Mouse (Mus musculus) hindbrain, embryonic 11.5 days (tissue): ENCODE results near the gene Hadh. TPM values are rescaled to one million over a fixed set of nuclear protein-coding genes. Genes with fewer than 3 reads are reported as not detected.

ENCODE experiments used
- ATAC-seq: fragments of 200-750 bp; cut with Nextera tagmentation; 2 replicates; pipeline ENCODE4 v1.8.0; 2017; ENCODE audit warnings: mild to moderate bottlenecking, moderate TSS enrichment, moderate library complexity; ENCODE audit not compliant: low FRiP score
- DNase-seq: peaks from one replicate; pipeline ENCODE4 v3.0.0-alpha.2; 2015; ENCODE audit warnings: low spot score
- H3K27ac ChIP-seq: fragments of 300-500 bp; sonication (generic); 2 replicates; pipeline ENCODE4 v1.5.1; 2014; ENCODE audit warnings: mild to moderate bottlenecking, low read depth, low read length
- H3K27me3 ChIP-seq: fragments of 300-500 bp; sonication (generic); 2 replicates; pipeline ENCODE4 v1.6.1; 2014; ENCODE audit warnings: mild to moderate bottlenecking, low read length, moderate library complexity, mixed read lengths; ENCODE audit not compliant: control insufficient read depth, insufficient read depth
- H3K36me3 ChIP-seq: fragments of 300-500 bp; sonication (generic); 2 replicates; pipeline ENCODE4 v1.6.1; 2014; ENCODE audit warnings: mild to moderate bottlenecking, low read length, moderate library complexity, mixed read lengths; ENCODE audit not compliant: control insufficient read depth, insufficient read depth
- H3K4me1 ChIP-seq: fragments of 300-500 bp; sonication (generic); replicated peaks from 2 replicates; pipeline ENCODE4 v1.6.1; 2014; ENCODE audit warnings: low read length, mixed read lengths; ENCODE audit not compliant: control insufficient read depth, insufficient read depth
- H3K4me2 ChIP-seq: fragments of 300-500 bp; sonication (generic); replicated peaks from 2 replicates; pipeline ENCODE4 v1.6.1; 2014; ENCODE audit warnings: mild to moderate bottlenecking, low read depth, low read length
- H3K4me3 ChIP-seq: fragments of 300-500 bp; sonication (generic); 2 replicates; pipeline ENCODE4 v1.5.1; 2014; ENCODE audit warnings: low read depth, low read length
- H3K9ac ChIP-seq: fragments of 300-500 bp; sonication (generic); 2 replicates; pipeline ENCODE4 v1.6.1; 2014; ENCODE audit warnings: low read depth, low read length
- H3K9me3 ChIP-seq: fragments of 300-500 bp; sonication (generic); 2 replicates; pipeline ENCODE4 v1.6.1; 2016; ENCODE audit warnings: low read length; ENCODE audit not compliant: control insufficient read depth
- WGBS: fragments of 180-500 bp; shearing (Covaris S2); extraction: QIAGEN DNeasy Blood & Tissue Kit; methylation state at CpG from one replicate; pipeline ENCODE4 v1.1.7; 2014; 5-methylcytosine and 5-hydroxymethylcytosine counted together
- polyA plus RNA-seq: library from polyadenylated mRNA; unstranded; fragments of >200 nt; fragmentation: Nextera tagmentation; extraction: Ambion mirVana; gene quantifications from 2 replicates; pipeline ENCODE4 v1.2.1, GENCODE M21; 2014

Gene Hadh
- polyA plus RNA-seq, 1 experiment from 2014 or later: 60.4 TPM

DNA sequence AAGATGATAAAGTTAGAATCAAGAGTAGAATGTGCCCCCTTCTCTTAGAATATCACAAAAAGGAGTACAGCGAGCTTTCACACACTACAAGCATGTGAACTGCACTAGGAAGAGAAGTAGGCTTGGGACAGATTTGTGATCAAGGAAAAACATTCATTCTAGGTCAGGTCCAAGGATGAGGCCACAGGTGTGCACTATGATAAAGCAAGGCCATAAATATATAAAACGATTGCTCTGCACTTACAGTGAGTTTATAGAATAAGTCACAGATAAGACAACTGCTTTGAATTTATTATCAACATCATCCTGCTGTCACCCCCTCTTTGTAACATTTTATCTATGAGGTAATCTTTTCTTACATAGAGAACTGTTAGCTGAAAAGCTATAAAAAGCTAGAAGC lies 20.4 kb upstream of the Hadh start:
- ATAC-seq: no peak
- Histone ChIP-seq H3K27ac (no peak overlapping the region), H3K4me1 (no peaks in the 10 kb centered on the region)

DNA sequence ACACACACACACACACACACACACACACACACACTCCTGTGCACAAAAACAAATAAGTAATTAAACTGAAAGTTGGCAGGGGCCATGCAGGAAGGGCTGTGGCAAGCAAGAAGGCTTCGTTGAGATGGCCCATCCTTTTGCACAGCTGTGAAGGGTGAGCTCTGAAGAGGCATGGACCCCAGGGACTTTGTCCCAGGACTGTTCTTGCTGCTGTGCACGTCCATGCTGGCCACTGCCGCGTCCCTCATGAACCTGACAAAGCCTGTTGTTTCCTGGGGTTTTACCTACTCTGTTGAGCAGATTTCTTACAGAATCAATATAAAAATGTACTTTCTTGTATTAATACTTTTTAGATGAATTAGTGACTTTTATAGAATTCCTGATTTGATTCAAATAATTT lies 20.0 kb upstream of the Hadh start:
- Histone ChIP-seq H3K4me3 (no peak overlapping the region), H3K27me3 (no peaks in the 10 kb centered on the region), H3K9ac (no peak overlapping the region), H3K4me1 (no peaks in the 10 kb centered on the region), H3K36me3 (no peaks in the 10 kb centered on the region), H3K27ac (no peak overlapping the region), H3K4me2 (no peak overlapping the region), H3K9me3 (no peaks in the 10 kb centered on the region)
- 87% methylated on average over 4 of the region's 4 CpGs for WGBS
- DNase-seq (no peak), ATAC-seq (no peak)

More for the DNA sequence above, 20.4 kb upstream of the Hadh start:
- Histone ChIP-seq H3K27me3 (no peaks in the 10 kb centered on the region), H3K4me3 (no peak overlapping the region), H3K4me2 (no peak overlapping the region), H3K36me3 (no peaks in the 10 kb centered on the region), H3K9me3 (no peaks in the 10 kb centered on the region), H3K9ac (no peak overlapping the region)
- WGBS: 91% methylated on average over 2 of the region's 2 CpGs
- DNase-seq: no peak

DNA sequence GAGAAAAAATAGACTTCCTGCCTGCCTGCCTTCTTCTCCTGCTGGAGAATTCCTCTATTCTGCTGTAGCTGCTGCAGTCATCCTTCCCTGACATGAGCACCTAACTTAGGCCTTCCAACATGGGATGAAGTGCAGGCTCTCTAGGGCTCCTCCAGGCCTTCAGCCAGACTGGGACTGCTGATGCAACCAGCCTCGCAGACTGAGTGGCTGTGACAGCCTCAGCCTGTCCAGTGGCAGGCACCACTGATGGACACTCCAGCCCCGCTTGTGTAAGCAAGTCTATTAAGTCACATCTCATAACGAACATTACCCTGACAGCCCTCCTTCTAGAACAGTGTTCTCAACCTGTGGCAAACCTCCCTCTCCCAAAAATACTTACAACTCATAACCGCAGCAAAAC lies 2.2 kb upstream of the Hadh start:
- H3K27me3 ChIP-seq: no peaks in the 10 kb centered on the region
- no peaks in the 10 kb centered on the region for H3K36me3 ChIP-seq
- WGBS: 86% methylated on average over 4 of the region's 4 CpGs
- no peaks in the 10 kb centered on the region for H3K9me3 ChIP-seq
- H3K4me1 ChIP-seq: 0 out of 2 replicates have a peak, but pooled peaks cover 2% of the 10 kb centered on the region
- no peak overlapping the region for H3K4me3 ChIP-seq
- no peak for ATAC-seq
- DNase-seq: no peak
- no peak overlapping the region for H3K27ac ChIP-seq
- H3K9ac ChIP-seq: no peak overlapping the region
- no peak overlapping the region for H3K4me2 ChIP-seq

DNA sequence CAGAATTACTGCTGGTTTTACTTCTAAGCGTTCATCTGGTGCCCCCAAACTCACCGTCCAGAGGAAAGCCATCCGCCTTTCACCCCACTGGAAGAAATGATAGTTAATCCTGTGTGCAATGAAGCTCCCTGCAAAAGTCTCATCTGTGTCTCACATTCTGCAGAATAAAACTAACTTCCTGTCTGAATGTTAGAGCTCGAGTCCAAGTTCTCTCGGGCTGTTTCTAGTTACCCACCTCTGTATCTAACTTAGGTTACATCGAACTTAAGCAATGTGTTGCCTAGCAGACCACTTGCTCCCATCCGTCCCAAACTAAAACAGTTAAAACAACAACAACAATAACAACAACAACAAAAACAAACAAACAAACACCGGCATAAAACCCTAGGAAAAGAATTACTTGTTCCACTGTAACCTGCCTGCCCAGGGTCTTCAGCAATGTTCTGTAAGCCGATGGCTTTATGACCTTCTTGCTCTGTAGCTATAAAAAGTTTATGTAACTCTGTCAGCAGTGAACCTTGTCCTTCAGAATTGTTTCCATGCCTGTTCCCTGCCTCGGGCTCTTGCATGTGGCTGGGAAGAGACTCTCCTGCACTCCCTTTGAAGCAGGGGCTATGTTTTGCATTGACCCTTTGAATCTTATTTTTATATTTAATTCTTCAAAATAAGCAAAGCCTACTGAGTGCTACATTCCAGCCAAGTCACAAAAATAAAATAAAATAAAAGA lies 636 bp upstream of the Hadh start:
- no peaks in the 10 kb centered on the region for H3K9me3 ChIP-seq
- DNase-seq (no peak), ATAC-seq (peak; percentile 18; the same call in 1 of the 2 replicates)
- H3K36me3 ChIP-seq: no peaks in the 10 kb centered on the region
- H3K27ac ChIP-seq: no peak overlapping the region
- H3K4me3 ChIP-seq: peak overlapping the region; percentile 58
- peak overlapping the region; percentile 64 for H3K4me2 ChIP-seq
- no peaks in the 10 kb centered on the region for H3K27me3 ChIP-seq
- WGBS: 62% methylated on average over 10 of the region's 10 CpGs
- 0 out of 2 replicates have a peak, but pooled peaks cover 2% of the 10 kb centered on the region for H3K4me1 ChIP-seq
- no peak overlapping the region for H3K9ac ChIP-seq

DNA sequence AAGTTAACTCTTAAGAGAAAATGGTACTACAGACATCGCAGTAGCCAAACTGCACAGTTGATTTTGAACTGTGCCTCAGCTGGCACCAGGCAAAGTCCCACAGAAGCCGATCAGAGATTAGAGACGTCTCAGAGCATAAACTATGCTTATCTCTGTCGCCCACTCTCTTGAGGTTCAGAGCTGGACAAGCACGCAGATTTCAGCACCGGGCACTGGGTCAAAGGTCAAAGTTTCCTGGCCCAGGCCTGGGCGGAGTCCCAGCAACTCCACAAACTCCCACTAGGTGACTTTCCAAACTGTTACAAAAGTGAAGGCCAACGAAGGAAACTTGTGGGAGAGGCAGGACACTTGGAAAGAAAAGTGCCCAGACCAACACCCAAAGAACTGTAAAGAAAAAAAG lies 744 bp downstream of the Hadh start:
- ATAC-seq: peak; percentile 34; the same call in 1 of the 2 replicates
- Histone ChIP-seq H3K9ac (peak overlapping the region; percentile 67; the same call in 1 of the 2 replicates), H3K27ac (peak overlapping the region; percentile 24; the same call in 1 of the 2 replicates), H3K36me3 (no peaks in the 10 kb centered on the region), H3K4me1 (0 out of 2 replicates have a peak, but pooled peaks cover 2% of the 10 kb centered on the region), H3K27me3 (no peaks in the 10 kb centered on the region), H3K4me3 (peak overlapping the region; percentile 58), H3K9me3 (no peaks in the 10 kb centered on the region), H3K4me2 (peak overlapping the region; percentile 64)
- peak; percentile 64 for DNase-seq
- 15% methylated on average over 8 of the region's 8 CpGs for WGBS

DNA sequence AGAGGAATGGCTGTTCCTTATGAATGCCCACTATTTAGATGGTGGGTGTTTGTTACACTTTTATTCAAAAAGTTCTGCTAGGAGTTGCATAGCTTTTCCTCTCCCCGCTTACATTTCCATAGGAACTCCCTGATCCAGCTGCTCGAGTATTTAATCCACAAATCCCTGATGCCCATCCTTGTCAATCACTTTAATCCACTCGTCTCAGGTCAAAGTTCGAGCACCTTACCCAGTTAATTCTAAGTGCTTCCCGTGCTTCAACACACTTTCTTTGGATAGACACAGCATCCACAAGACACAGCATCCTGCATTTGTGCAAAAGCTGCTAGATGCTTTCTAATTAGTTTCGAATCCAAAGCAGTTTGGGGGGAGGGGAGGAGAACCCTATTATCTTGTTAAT lies 1.5 kb downstream of the Hadh start:
- 48% methylated on average over 6 of the region's 6 CpGs for WGBS
- H3K4me2 ChIP-seq: no peak overlapping the region
- H3K9me3 ChIP-seq: no peaks in the 10 kb centered on the region
- H3K36me3 ChIP-seq: no peaks in the 10 kb centered on the region
- no peak for ATAC-seq
- no peak overlapping the region for H3K9ac ChIP-seq
- no peak overlapping the region for H3K27ac ChIP-seq
- 0 out of 2 replicates have a peak, but pooled peaks cover 2% of the 10 kb centered on the region for H3K4me1 ChIP-seq
- H3K4me3 ChIP-seq: no peak overlapping the region
- H3K27me3 ChIP-seq: no peaks in the 10 kb centered on the region
- DNase-seq: no peak

DNA sequence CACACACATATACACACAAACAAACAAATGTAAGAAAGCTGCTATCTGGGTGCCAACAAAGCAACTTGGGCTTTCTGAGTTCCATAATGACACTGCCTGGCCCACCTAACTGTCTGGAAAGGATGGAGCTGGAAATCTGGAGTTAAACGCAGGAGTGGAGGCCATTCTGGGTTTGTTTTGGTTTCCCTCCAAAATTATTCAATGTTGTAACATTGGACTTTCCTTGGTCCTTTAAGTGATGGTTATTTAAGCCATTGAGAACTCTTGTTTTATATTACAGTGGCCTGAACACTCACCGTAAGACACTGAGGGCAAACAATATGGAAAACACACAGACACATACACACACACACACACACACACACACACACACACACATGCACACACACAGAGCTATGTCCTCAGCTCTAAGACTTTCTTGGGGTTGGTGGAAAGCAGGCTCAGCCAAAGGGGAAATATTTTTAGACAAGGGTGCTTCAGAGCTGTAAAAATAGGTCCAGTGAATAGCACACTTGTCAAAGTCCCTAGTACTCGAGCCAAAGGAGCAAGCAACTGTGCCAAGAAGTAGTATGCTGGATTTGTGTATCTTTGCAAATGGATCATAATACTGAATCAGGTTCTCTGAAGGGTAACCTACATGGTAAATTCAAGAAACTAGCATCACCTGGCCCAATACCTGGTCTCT lies 5.4 kb downstream of the Hadh start:
- no peak for DNase-seq
- ATAC-seq: no peak
- Histone ChIP-seq H3K36me3 (no peaks in the 10 kb centered on the region), H3K27me3 (no peaks in the 10 kb centered on the region), H3K27ac (no peak overlapping the region), H3K9ac (no peak overlapping the region), H3K4me1 (0 out of 2 replicates have a peak, but pooled peaks cover 2% of the 10 kb centered on the region), H3K4me2 (no peak overlapping the region), H3K4me3 (no peak overlapping the region), H3K9me3 (no peaks in the 10 kb centered on the region)
- WGBS: 93% methylated on average over 3 of the region's 3 CpGs

DNA sequence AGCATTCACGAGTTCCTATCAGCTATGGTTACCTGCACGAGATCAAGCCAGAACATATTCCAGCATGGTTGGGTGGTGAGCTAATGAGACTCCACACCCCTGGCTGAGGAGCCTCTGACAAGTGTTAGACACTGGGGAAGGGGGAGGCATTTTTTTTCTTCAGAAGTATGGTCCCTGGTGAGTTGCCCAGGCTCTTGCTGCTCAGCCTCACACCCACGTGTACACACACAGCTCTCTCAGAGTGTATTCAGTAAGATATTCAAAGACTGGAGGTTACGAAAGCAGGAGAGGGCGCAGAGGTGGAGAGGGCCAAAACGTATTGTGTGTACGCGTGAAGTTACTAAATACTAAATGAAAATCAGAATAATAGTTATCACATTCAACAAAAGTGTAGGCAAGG lies 6.4 kb downstream of the Hadh start:
- Histone ChIP-seq H3K27ac (no peak overlapping the region), H3K9me3 (no peaks in the 10 kb centered on the region), H3K36me3 (no peaks in the 10 kb centered on the region), H3K27me3 (no peaks in the 10 kb centered on the region), H3K4me2 (no peak overlapping the region), H3K4me1 (no peaks in the 10 kb centered on the region), H3K4me3 (no peak overlapping the region), H3K9ac (no peak overlapping the region)
- DNase-seq (no peak), ATAC-seq (no peak)
- 90% methylated on average over 8 of the region's 8 CpGs for WGBS
